Mouse (Mus musculus): ENCODE data around the gene Avpi1. TPM values are rescaled to one million over a fixed set of nuclear protein-coding genes. Genes with fewer than 3 reads are reported as not detected.

Gene Avpi1
- polyA plus RNA-seq, 1 experiment = 92.7 TPM

GRCm38 (mm10) chr19:42158246-42159017, 29.6 kb upstream of the Avpi1 start:
- Histone ChIP-seq H3K79me3 (ENCODE audit: low read depth) (no peaks in the 10 kb centered on the region), H3K79me2 (ENCODE audit: control insufficient read depth, insufficient read depth) (no peaks in the 10 kb centered on the region), H3K27me3 (ENCODE audit: control insufficient read depth, insufficient read depth, insufficient read length) (no peaks in the 10 kb centered on the region), H3ac (ENCODE audit: control insufficient read depth, insufficient read length, low read depth) (no peak overlapping the region), H3K4me3 (ENCODE audit: insufficient read depth, poor library complexity, severe bottlenecking) (no peak overlapping the region), H3K36me3 (ENCODE audit: control insufficient read depth, insufficient read depth) (no peaks in the 10 kb centered on the region)
- TF ChIP-seq MYOG (IDR thresholded peaks at IDR 0.05; ENCODE audit: control insufficient read depth, extremely low read depth, insufficient read length) = no peak
- TF ChIP-seq CTCF (IDR thresholded peaks at IDR 0.05; ENCODE audit: control insufficient read depth, insufficient read depth, insufficient read length) = no peak
- no peak for TF ChIP-seq CEBPB (IDR thresholded peaks at IDR 0.05; ENCODE audit: low read depth)
- no peak for TF ChIP-seq MAX (IDR thresholded peaks at IDR 0.05)
- TF ChIP-seq FOSL1 (IDR thresholded peaks at IDR 0.05; ENCODE audit: insufficient read depth, low read length, poor library complexity, severe bottlenecking) = no peak
- no peak for TF ChIP-seq MYOD1 (IDR thresholded peaks at IDR 0.05; ENCODE audit: control insufficient read depth, insufficient read length, low read depth)
- TF ChIP-seq USF1 (IDR thresholded peaks at IDR 0.05; ENCODE audit: low read depth) = no peak

DNA sequence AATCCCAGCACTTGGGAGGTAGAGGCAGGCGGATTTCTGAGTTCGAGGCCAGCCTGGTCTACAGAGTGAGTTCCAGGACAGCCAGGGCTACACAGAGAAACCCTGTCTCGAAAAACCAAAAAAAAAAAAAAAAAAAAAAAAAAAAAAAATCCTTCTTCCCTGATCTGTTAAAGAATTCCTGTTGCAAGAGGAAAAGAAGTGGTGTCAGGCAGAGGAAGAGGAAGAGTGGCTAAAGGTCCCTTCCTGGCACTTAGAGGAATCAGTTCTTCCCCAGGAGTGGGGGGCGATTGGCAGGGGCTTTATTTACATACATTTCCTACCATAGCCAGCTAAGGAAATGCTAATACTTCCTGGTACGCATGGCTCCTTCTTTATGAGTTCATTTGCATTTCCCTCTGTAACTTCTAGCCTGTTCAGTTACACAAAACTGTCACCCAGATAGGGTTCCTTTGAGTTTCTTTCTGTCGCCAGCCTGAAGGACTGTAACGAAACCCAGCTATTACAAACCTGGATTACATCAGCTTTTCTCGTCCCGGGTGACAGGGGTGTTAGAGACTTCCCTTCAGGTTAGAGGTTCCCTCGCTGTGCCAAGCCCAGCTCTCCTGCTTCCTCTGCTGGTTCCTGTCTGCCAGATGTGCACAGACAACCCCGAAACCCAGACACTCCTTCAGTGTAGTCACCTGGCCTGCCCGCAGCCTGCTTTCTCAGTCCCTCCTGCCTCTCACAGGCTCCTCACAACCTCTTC, 28.8 kb upstream of the Avpi1 start:
- Histone ChIP-seq H3K27me3 (ENCODE audit: control insufficient read depth, insufficient read depth, insufficient read length) (no peaks in the 10 kb centered on the region), H3K79me2 (ENCODE audit: control insufficient read depth, insufficient read depth) (no peaks in the 10 kb centered on the region), H3K4me3 (ENCODE audit: insufficient read depth, poor library complexity, severe bottlenecking) (no peak overlapping the region), H3ac (ENCODE audit: control insufficient read depth, insufficient read length, low read depth) (no peak overlapping the region), H3K36me3 (ENCODE audit: control insufficient read depth, insufficient read depth) (no peaks in the 10 kb centered on the region), H3K79me3 (ENCODE audit: low read depth) (no peaks in the 10 kb centered on the region)
- no peak for TF ChIP-seq MYOG (IDR thresholded peaks at IDR 0.05; ENCODE audit: control insufficient read depth, extremely low read depth, insufficient read length)
- no peak for TF ChIP-seq USF1 (IDR thresholded peaks at IDR 0.05; ENCODE audit: low read depth)
- no peak for TF ChIP-seq CEBPB (IDR thresholded peaks at IDR 0.05; ENCODE audit: low read depth)
- TF ChIP-seq FOSL1 (IDR thresholded peaks at IDR 0.05; ENCODE audit: insufficient read depth, low read length, poor library complexity, severe bottlenecking) = no peak
- no peak for TF ChIP-seq MYOD1 (IDR thresholded peaks at IDR 0.05; ENCODE audit: control insufficient read depth, insufficient read length, low read depth)
- TF ChIP-seq CTCF (IDR thresholded peaks at IDR 0.05; ENCODE audit: control insufficient read depth, insufficient read depth, insufficient read length) = no peak
- TF ChIP-seq MAX (IDR thresholded peaks at IDR 0.05) = no peak

DNA sequence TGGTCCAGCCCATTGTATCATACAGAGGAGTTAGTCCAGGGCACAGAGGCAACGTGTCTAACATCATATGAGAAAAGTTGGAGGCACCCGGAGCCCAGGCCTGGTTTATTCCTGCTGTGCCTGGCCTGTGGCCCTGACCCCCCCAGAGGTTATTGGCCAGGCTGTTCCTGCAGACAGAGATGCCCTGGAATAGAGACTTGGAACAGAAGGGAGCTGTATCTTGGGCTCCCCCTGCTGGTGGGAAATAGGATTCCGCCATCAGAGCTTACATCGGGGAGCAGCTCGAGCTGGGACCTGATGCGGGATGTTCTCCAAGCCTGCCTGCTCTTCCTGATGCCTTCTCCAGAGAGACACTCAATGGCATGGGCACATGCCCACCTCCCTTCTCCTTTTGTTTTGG, 23.1 kb upstream of the Avpi1 start:
- H3K4me3 ChIP-seq (ENCODE audit: insufficient read depth, poor library complexity, severe bottlenecking) = no peak overlapping the region
- H3K79me3 ChIP-seq (ENCODE audit: low read depth) = peaks cover 22% of the 10 kb centered on the region
- TF ChIP-seq CTCF (IDR thresholded peaks at IDR 0.05; ENCODE audit: control insufficient read depth, insufficient read depth, insufficient read length) (peak; percentile 57), CEBPB (IDR thresholded peaks at IDR 0.05; ENCODE audit: low read depth) (no peak), USF1 (IDR thresholded peaks at IDR 0.05; ENCODE audit: low read depth) (no peak)
- H3K79me2 ChIP-seq (ENCODE audit: control insufficient read depth, insufficient read depth) = peaks cover 37% of the 10 kb centered on the region
- H3ac ChIP-seq (ENCODE audit: control insufficient read depth, insufficient read length, low read depth) = no peak overlapping the region
- H3K27me3 ChIP-seq (ENCODE audit: control insufficient read depth, insufficient read depth, insufficient read length) = no peaks in the 10 kb centered on the region
- H3K36me3 ChIP-seq (ENCODE audit: control insufficient read depth, insufficient read depth) = peaks cover 26% of the 10 kb centered on the region

GRCm38 (mm10) chr19:42148569-42148860, 19.7 kb upstream of the Avpi1 start:
- Histone ChIP-seq H3K36me3 (ENCODE audit: control insufficient read depth, insufficient read depth) (peaks cover 26% of the 10 kb centered on the region), H3K79me2 (ENCODE audit: control insufficient read depth, insufficient read depth) (peaks cover 37% of the 10 kb centered on the region), H3K27me3 (ENCODE audit: control insufficient read depth, insufficient read depth, insufficient read length) (no peaks in the 10 kb centered on the region), H3K4me3 (ENCODE audit: insufficient read depth, poor library complexity, severe bottlenecking) (peak overlapping the region; percentile 65), H3K79me3 (ENCODE audit: low read depth) (peaks cover 22% of the 10 kb centered on the region), H3ac (ENCODE audit: control insufficient read depth, insufficient read length, low read depth) (peak overlapping the region; percentile 87)
- no peak for TF ChIP-seq MYOG (IDR thresholded peaks at IDR 0.05; ENCODE audit: control insufficient read depth, extremely low read depth, insufficient read length)
- TF ChIP-seq MYOD1 (IDR thresholded peaks at IDR 0.05; ENCODE audit: control insufficient read depth, insufficient read length, low read depth) = no peak
- no peak for TF ChIP-seq CTCF (IDR thresholded peaks at IDR 0.05; ENCODE audit: control insufficient read depth, insufficient read depth, insufficient read length)
- TF ChIP-seq MAX (IDR thresholded peaks at IDR 0.05) = no peak

GRCm38 (mm10) chr19:42147769-42148568, 19.1 kb upstream of the Avpi1 start:
- TF ChIP-seq MYOD1 (IDR thresholded peaks at IDR 0.05; ENCODE audit: control insufficient read depth, insufficient read length, low read depth) (no peak), CEBPB (IDR thresholded peaks at IDR 0.05; ENCODE audit: low read depth) (no peak), MYOG (IDR thresholded peaks at IDR 0.05; ENCODE audit: control insufficient read depth, extremely low read depth, insufficient read length) (no peak), FOSL1 (IDR thresholded peaks at IDR 0.05; ENCODE audit: insufficient read depth, low read length, poor library complexity, severe bottlenecking) (no peak), CTCF (IDR thresholded peaks at IDR 0.05; ENCODE audit: control insufficient read depth, insufficient read depth, insufficient read length) (no peak), USF1 (IDR thresholded peaks at IDR 0.05; ENCODE audit: low read depth) (no peak), MAX (IDR thresholded peaks at IDR 0.05) (no peak)
- H3ac ChIP-seq (ENCODE audit: control insufficient read depth, insufficient read length, low read depth) = peak overlapping the region; percentile 87
- peaks cover 22% of the 10 kb centered on the region for H3K79me3 ChIP-seq (ENCODE audit: low read depth)
- no peaks in the 10 kb centered on the region for H3K27me3 ChIP-seq (ENCODE audit: control insufficient read depth, insufficient read depth, insufficient read length)
- H3K4me3 ChIP-seq (ENCODE audit: insufficient read depth, poor library complexity, severe bottlenecking) = peak overlapping the region; percentile 65
- peaks cover 37% of the 10 kb centered on the region for H3K79me2 ChIP-seq (ENCODE audit: control insufficient read depth, insufficient read depth)
- H3K36me3 ChIP-seq (ENCODE audit: control insufficient read depth, insufficient read depth) = peaks cover 26% of the 10 kb centered on the region

All from C2C12 (cell line).